ENCODE assay signal across 8 mouse cellular contexts in genomic region chr9:72133089-72133771, GRCm38 (mm10). TPM values are rescaled to one million over a fixed set of nuclear protein-coding genes. Genes with fewer than 3 reads are reported as not detected.
DNase-seq lines count a peak whose midpoint lies in the region; ATAC-seq and TF ChIP-seq lines count a peak whose summit lies in the region.

No protein-coding gene starts in this region.

- H3K27ac ChIP-seq in embryonic fibroblast, embryonic 13.5 days (ENCODE audit: insufficient read depth, low read length) = peak overlapping the region; percentile 81
- H3K27ac ChIP-seq in heart, embryonic 11.5 days (ENCODE audit: low read depth, low read length) = peak overlapping the region; percentile 92
- H3K27ac ChIP-seq in kidney, embryonic 16.5 days (ENCODE audit: low read length) = peak overlapping the region; percentile 95
- H3K27ac ChIP-seq in liver, embryonic 12.5 days = peak overlapping the region; percentile 84

- TF ChIP-seq POLR2A in embryonic fibroblast, embryonic 13.5 days (IDR thresholded peaks at IDR 0.05; ENCODE audit: low read depth, low read length) = peak; percentile 65; the same call in 1 of the 2 replicates

- H3K9ac ChIP-seq in heart, embryonic 11.5 days (ENCODE audit: low read depth, low read length) = peak overlapping the region; percentile 86
- H3K9ac ChIP-seq in kidney, embryonic 16.5 days (replicated peaks; ENCODE audit: low read length) = peak overlapping the region; percentile 92
- H3K9ac ChIP-seq in liver, embryonic 12.5 days = peak overlapping the region; percentile 82

- H3K27me3 ChIP-seq in C2C12 (ENCODE audit: control insufficient read depth, insufficient read depth, insufficient read length) = no peaks in the 10 kb centered on the region
- no peaks in the 10 kb centered on the region for H3K27me3 ChIP-seq in heart, embryonic 11.5 days (ENCODE audit: control insufficient read depth, insufficient read depth, low read length)
- no peaks in the 10 kb centered on the region for H3K27me3 ChIP-seq in kidney, embryonic 16.5 days (ENCODE audit: insufficient read depth, low read length)
- 0 out of 2 replicates have a peak, but pooled peaks cover 5% of the 10 kb centered on the region for H3K27me3 ChIP-seq in liver, embryonic 12.5 days (replicated peaks)
- no peaks in the 10 kb centered on the region for H3K27me3 ChIP-seq in splenic B cell, adult 2 months (ENCODE audit: control insufficient read depth, insufficient read depth, low read length, poor library complexity, severe bottlenecking)

- peak; percentile 93 for DNase-seq in brain, adult 2 months (ENCODE audit: low read depth, low spot score)
- DNase-seq in naive thymus-derived CD4-positive, alpha-beta T cell, adult 2 months (ENCODE audit: low read depth) = peak; percentile 90
- DNase-seq in splenic B cell, adult 2 months (ENCODE audit: low read depth, low spot score) = peak; percentile 84

- H3ac ChIP-seq in C2C12 (ENCODE audit: control insufficient read depth, insufficient read length, low read depth) = peak overlapping the region; percentile 66

- no peaks in the 10 kb centered on the region for H3K36me3 ChIP-seq in C2C12 (ENCODE audit: control insufficient read depth, insufficient read depth)
- H3K36me3 ChIP-seq in heart, embryonic 11.5 days (ENCODE audit: control insufficient read depth, insufficient read depth, low read length) = no peaks in the 10 kb centered on the region
- H3K36me3 ChIP-seq in kidney, embryonic 16.5 days (ENCODE audit: insufficient read depth, low read length) = no peaks in the 10 kb centered on the region
- H3K36me3 ChIP-seq in liver, embryonic 12.5 days = no peaks in the 10 kb centered on the region
- H3K36me3 ChIP-seq in splenic B cell, adult 2 months (ENCODE audit: control insufficient read depth, insufficient read depth, low read length, poor library complexity, severe bottlenecking) = no peaks in the 10 kb centered on the region

- H3K9me3 ChIP-seq in heart, embryonic 11.5 days (replicated peaks; ENCODE audit: control insufficient read depth, low read length) = no peaks in the 10 kb centered on the region
- H3K9me3 ChIP-seq in kidney, embryonic 16.5 days (ENCODE audit: low read length) = no peaks in the 10 kb centered on the region
- no peaks in the 10 kb centered on the region for H3K9me3 ChIP-seq in liver, embryonic 12.5 days (replicated peaks)

- H3K79me2 ChIP-seq in C2C12 (ENCODE audit: control insufficient read depth, insufficient read depth) = no peaks in the 10 kb centered on the region

- no peaks in the 10 kb centered on the region for H3K79me3 ChIP-seq in C2C12 (ENCODE audit: low read depth)

- WGBS in heart, embryonic 11.5 days (ENCODE audit: insufficient replicate concordance) = 1% methylated on average over 56 of the region's 56 CpGs
- WGBS in kidney, embryonic 16.5 days = 2% methylated on average over 56 of the region's 56 CpGs
- under 1% methylated on average over 56 of the region's 56 CpGs for WGBS in liver, embryonic 12.5 days (ENCODE audit: insufficient replicate concordance)

- no peak for TF ChIP-seq CTCF in C2C12 (IDR thresholded peaks at IDR 0.05; ENCODE audit: control insufficient read depth, insufficient read depth, insufficient read length)
- no peak for TF ChIP-seq CTCF in embryonic fibroblast, embryonic 13.5 days (IDR thresholded peaks at IDR 0.05; ENCODE audit: borderline replicate concordance, insufficient read depth, low read length)

- peak; percentile 88 for ATAC-seq in heart, embryonic 11.5 days (replicated peaks; ENCODE audit: insufficient number of reproducible peaks, low FRiP score, low TSS enrichment)
- ATAC-seq in kidney, embryonic 16.5 days (ENCODE audit: low FRiP score, low TSS enrichment) = peak; percentile 97
- peak; percentile 93 for ATAC-seq in liver, embryonic 12.5 days

- peak overlapping the region; percentile 85 for H3K4me2 ChIP-seq in heart, embryonic 11.5 days
- peak overlapping the region; percentile 86 for H3K4me2 ChIP-seq in kidney, embryonic 16.5 days (replicated peaks; ENCODE audit: low read depth, low read length)
- H3K4me2 ChIP-seq in liver, embryonic 12.5 days = peak overlapping the region; percentile 94

- H3K4me3 ChIP-seq in C2C12 (ENCODE audit: insufficient read depth, poor library complexity, severe bottlenecking) = peak overlapping the region; percentile 34
- H3K4me3 ChIP-seq in embryonic fibroblast, embryonic 13.5 days (ENCODE audit: insufficient read depth, low read length) = peak overlapping the region; percentile 46
- H3K4me3 ChIP-seq in heart, embryonic 11.5 days (ENCODE audit: low read depth, low read length) = peak overlapping the region; percentile 57
- peak overlapping the region; percentile 57 for H3K4me3 ChIP-seq in kidney, embryonic 16.5 days (ENCODE audit: low read length)
- peak overlapping the region; percentile 72 for H3K4me3 ChIP-seq in liver, embryonic 12.5 days

- peaks cover 6% of the 10 kb centered on the region; the same call in 1 of the 2 replicates for H3K4me1 ChIP-seq in embryonic fibroblast, embryonic 13.5 days (ENCODE audit: control insufficient read depth, insufficient read depth, low read length)
- H3K4me1 ChIP-seq in heart, embryonic 11.5 days (ENCODE audit: control insufficient read depth, insufficient read depth, low read length) = peaks cover 3% of the 10 kb centered on the region; the same call in 1 of the 2 replicates
- H3K4me1 ChIP-seq in kidney, embryonic 16.5 days (ENCODE audit: insufficient read depth, low read length) = peaks cover 15% of the 10 kb centered on the region
- peaks cover 17% of the 10 kb centered on the region for H3K4me1 ChIP-seq in liver, embryonic 12.5 days

TF ChIP-seq in C2C12, 6 proteins besides CTCF, POLR2A, EP300 and RAD21:
- TF ChIP-seq MYOG (IDR thresholded peaks at IDR 0.05; ENCODE audit: control insufficient read depth, extremely low read depth, insufficient read length) (no peak), USF1 (IDR thresholded peaks at IDR 0.05; ENCODE audit: low read depth) (no peak), MYOD1 (IDR thresholded peaks at IDR 0.05; ENCODE audit: control insufficient read depth, insufficient read length, low read depth) (peak; percentile 21), MAX (IDR thresholded peaks at IDR 0.05) (peak; percentile 18), FOSL1 (IDR thresholded peaks at IDR 0.05; ENCODE audit: insufficient read depth, low read length, poor library complexity, severe bottlenecking) (no peak)
TF ChIP-seq in C2C12: peak in this region for 2.

RNA-seq across cellular contexts. Expression of gene Tcf12, which starts 21.6 kb away (rescaled TPM):
- polyA plus RNA-seq in C2C12 (2012; fragmentation: generic; extraction: Trizol) = 26.2 TPM
- 150 and 177 TPM in 2 replicates for polyA plus RNA-seq in embryonic fibroblast, embryonic 13.5 days (2011; ENCODE audit: insufficient read length, low read depth, missing spikeins)
- 47.3 and 51.8 TPM in 2 replicates for polyA plus RNA-seq in heart, embryonic 11.5 days (2014; fragmentation: Nextera tagmentation; extraction: Ambion mirVana)
- 56.5 and 65.5 TPM in 2 replicates for polyA plus RNA-seq in kidney, embryonic 16.5 days (2015; fragmentation: Nextera tagmentation; extraction: Ambion mirVana)
- polyA plus RNA-seq in liver, embryonic 12.5 days (2016; fragmentation: Nextera tagmentation; extraction: Ambion mirVana) = 19.7 and 19.9 TPM in 2 replicates

Comparison
In these comparisons a context has a peak if more than half of its experiments do, and no peak if none do; other contexts are left out.
1. Peak in every context shown above with its lines: DNase-seq, ATAC-seq, H3K4me3 ChIP-seq and H3K27ac ChIP-seq.